Mouse (Mus musculus) urinary bladder, adult 18-20 months (tissue): ENCODE results near the gene Olfr912.

Experiments used
- DNase-seq, 2 experiments: peaks; one replicate each; pipeline ENCODE4 v3.0.0; 2022; ENCODE audit warnings: low spot score in 2 of 2, mixed read lengths in 2 of 2

Olfr912 gene

GRCm38 (mm10) chr9:38579878-38580277 is at the start of gene Olfr912:
TSS of gene Olfr912 (plus strand) at chr9:38580178.
- no peak for DNase-seq

GRCm38 (mm10) chr9:38537549-38537948 is 42.4 kb upstream of the Olfr912 start, which contains the start of gene Olfr910:
TSS of gene Olfr910 (plus strand) at chr9:38537849.
- DNase-seq, result no peak

- no peak for DNase-seq
Measured at GRCm38 (mm10) chr9:38591056-38591455, 11.1 kb downstream of the Olfr912 start.

GRCm38 (mm10) chr9:38592459-38592858 is 12.5 kb downstream of the Olfr912 start, which contains the start of gene Olfr913:
TSS of gene Olfr913 (plus strand) at chr9:38592759.
- DNase-seq, result no peak

GRCm38 (mm10) chr9:38604802-38605201 is 24.8 kb downstream of the Olfr912 start, which contains the start of gene Olfr914:
TSS of gene Olfr914 (plus strand) at chr9:38605102.
- no peak for DNase-seq

GRCm38 (mm10) chr9:38632406-38632805 is 52.4 kb downstream of the Olfr912 start:
- no peak for DNase-seq
